Mouse (Mus musculus) embryonic facial prominence, embryonic 11.5 days (tissue): Measurements from ENCODE around the gene Me3. TPM values are rescaled to one million over a fixed set of nuclear protein-coding genes. Genes with fewer than 3 reads are reported as not detected.

Source experiments
- ATAC-seq: fragments of 200-750 bp; cut with Nextera tagmentation; replicated peaks from 2 replicates; pipeline ENCODE4 v1.8.0; 2017; ENCODE audit warnings: low read depth; ENCODE audit not compliant: insufficient number of reproducible peaks, low FRiP score, low TSS enrichment
- DNase-seq: peaks from one replicate; pipeline ENCODE4 v3.0.0-alpha.2; 2015; ENCODE audit warnings: low spot score
- H3K27ac ChIP-seq: fragments of 300-500 bp; sonication (generic); replicated peaks from 2 replicates; pipeline ENCODE4 v1.5.1; 2014; ENCODE audit warnings: mild to moderate bottlenecking, low read depth, low read length, control low read depth
- H3K27me3 ChIP-seq: fragments of 300-500 bp; sonication (generic); 2 replicates; pipeline ENCODE4 v1.6.1; 2014; ENCODE audit warnings: mild to moderate bottlenecking, low read length, moderate library complexity, mixed read lengths; ENCODE audit not compliant: control insufficient read depth, insufficient read depth
- H3K36me3 ChIP-seq: fragments of 300-500 bp; sonication (generic); replicated peaks from 2 replicates; pipeline ENCODE4 v1.6.1; 2014; ENCODE audit warnings: low read depth, mild to moderate bottlenecking, low read length, moderate library complexity, mixed read lengths; ENCODE audit not compliant: control insufficient read depth, insufficient read depth
- H3K4me1 ChIP-seq: fragments of 300-500 bp; sonication (generic); 2 replicates; pipeline ENCODE4 v1.6.1; 2014; ENCODE audit warnings: low read length, mixed read lengths; ENCODE audit not compliant: control insufficient read depth, insufficient read depth
- H3K4me2 ChIP-seq: fragments of 300-500 bp; sonication (generic); 2 replicates; pipeline ENCODE4 v1.6.1; 2014; ENCODE audit warnings: low read depth, mild to moderate bottlenecking, control low read depth, low read length, moderate library complexity
- H3K4me3 ChIP-seq: fragments of 300-500 bp; sonication (generic); 2 replicates; pipeline ENCODE4 v1.5.1; 2014; ENCODE audit warnings: low read depth, low read length, control low read depth
- H3K9ac ChIP-seq: fragments of 300-500 bp; sonication (generic); replicated peaks from 2 replicates; pipeline ENCODE4 v1.6.1; 2014; ENCODE audit warnings: mild to moderate bottlenecking, control low read depth, low read length
- H3K9me3 ChIP-seq: fragments of 300-500 bp; sonication (generic); replicated peaks from 2 replicates; pipeline ENCODE4 v1.6.1; 2016; ENCODE audit warnings: mild to moderate bottlenecking, low read length, inconsistent platforms, mixed read lengths; ENCODE audit not compliant: control insufficient read depth
- WGBS: fragments of 180-500 bp; shearing (Covaris S2); extraction: QIAGEN DNeasy Blood & Tissue Kit; methylation state at CpG from one replicate; pipeline ENCODE4 v1.1.7; 2014; 5-methylcytosine and 5-hydroxymethylcytosine counted together
- polyA plus RNA-seq: library from polyadenylated mRNA; unstranded; fragments of >200 nt; fragmentation: Nextera tagmentation; extraction: Ambion mirVana; gene quantifications from 2 replicates; pipeline ENCODE4 v1.2.1, GENCODE M21; 2014

The Me3 gene
- polyA plus RNA-seq, 1 experiment from 2014 or later = 0.77 TPM

DNA sequence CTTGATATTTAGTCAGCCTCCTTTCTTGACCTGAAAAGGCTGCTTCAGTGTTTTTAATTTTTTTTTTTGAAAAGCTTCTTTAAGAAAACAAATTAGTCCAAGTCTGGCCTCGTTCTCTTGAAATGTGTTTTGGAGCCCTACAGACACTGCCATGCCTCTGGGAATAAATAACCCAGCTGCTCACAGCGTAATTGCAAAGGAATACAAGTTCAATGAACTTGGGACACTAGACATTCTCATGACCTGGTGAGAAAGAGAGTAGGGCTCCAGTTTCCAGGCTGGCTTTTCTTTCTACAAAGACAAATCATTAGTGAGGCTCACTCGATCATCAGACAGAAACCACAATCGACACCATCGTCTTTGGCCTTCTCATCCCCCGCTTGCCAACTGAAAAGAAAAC, 37.3 kb downstream of the Me3 start:
- Histone ChIP-seq H3K4me2 (no peak overlapping the region), H3K27ac (no peak overlapping the region), H3K27me3 (no peaks in the 10 kb centered on the region), H3K4me1 (no peaks in the 10 kb centered on the region), H3K36me3 (no peaks in the 10 kb centered on the region), H3K9me3 (no peaks in the 10 kb centered on the region), H3K4me3 (no peak overlapping the region), H3K9ac (no peak overlapping the region)
- DNase-seq (no peak), ATAC-seq (no peak)
- 65% methylated on average over 6 of the region's 6 CpGs for WGBS

DNA sequence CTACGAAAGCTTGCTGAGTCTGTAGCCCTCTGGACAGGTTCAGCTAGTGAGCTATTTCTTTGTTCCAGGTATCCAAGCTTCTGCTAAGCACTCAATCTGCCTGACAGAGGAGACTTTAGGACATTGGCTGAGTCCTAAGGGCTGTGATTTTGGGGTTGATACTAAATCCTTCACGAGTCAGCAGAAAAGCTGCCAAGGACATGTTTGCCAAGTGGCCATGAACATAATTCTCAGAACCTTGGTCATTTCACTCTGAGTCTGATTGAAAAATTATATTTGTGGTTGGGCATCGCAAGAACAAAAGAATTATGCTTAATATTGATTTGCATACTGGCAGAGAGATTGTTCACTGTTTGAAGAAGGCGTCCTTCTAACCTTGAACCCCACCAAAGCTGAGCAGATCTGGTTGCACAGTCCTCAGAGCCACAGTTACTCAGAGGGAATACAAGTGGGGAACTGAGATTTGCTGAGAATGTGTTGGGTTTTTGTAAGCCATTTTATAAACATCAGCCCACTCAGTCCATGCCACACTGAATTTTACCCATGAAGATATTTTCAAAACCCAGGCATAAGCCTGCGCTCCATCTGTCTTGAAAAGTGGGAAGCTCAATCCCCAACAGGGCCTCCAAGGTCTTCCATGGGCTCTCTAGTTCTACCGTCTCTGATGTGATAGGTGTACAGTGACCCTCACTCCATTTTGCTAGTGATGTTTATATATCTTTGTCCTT, 39.1 kb downstream of the Me3 start:
- ATAC-seq (no peak), DNase-seq (no peak)
- no peak overlapping the region for H3K4me2 ChIP-seq
- no peaks in the 10 kb centered on the region for H3K27me3 ChIP-seq
- 90% methylated on average over 6 of the region's 6 CpGs for WGBS
- H3K9ac ChIP-seq = no peak overlapping the region
- H3K36me3 ChIP-seq = no peaks in the 10 kb centered on the region
- H3K4me3 ChIP-seq = no peak overlapping the region
- no peaks in the 10 kb centered on the region for H3K9me3 ChIP-seq
- H3K27ac ChIP-seq = no peak overlapping the region
- no peaks in the 10 kb centered on the region for H3K4me1 ChIP-seq

DNA sequence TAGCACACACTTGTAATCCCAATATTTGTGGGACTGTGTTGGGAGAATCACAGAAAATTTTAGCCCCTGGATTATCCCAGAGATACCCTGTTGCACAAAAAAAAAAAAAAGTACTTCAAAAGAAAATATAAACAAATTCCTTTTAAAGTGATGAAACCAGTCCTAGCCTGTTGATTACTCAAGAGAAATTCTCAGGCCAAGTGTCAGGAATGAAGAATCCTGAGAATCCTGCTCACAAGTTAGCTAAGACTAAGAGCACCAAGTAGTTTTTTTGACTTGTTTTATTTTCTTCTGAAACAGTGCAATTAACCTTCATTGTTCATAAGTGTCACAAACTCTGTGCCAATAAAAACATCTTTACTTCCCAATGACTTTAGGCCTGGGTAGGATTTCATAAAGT, 44.0 kb downstream of the Me3 start:
- Histone ChIP-seq H3K27ac (no peak overlapping the region), H3K9me3 (no peaks in the 10 kb centered on the region), H3K4me3 (no peak overlapping the region), H3K4me2 (no peak overlapping the region), H3K27me3 (no peaks in the 10 kb centered on the region), H3K4me1 (no peaks in the 10 kb centered on the region), H3K36me3 (no peaks in the 10 kb centered on the region), H3K9ac (no peak overlapping the region)
- ATAC-seq = no peak
- no peak for DNase-seq

GRCm38 (mm10) chr7:89677850-89678249, 45.7 kb downstream of the Me3 start:
- Histone ChIP-seq H3K9ac (no peak overlapping the region), H3K4me2 (no peak overlapping the region), H3K4me3 (no peak overlapping the region), H3K9me3 (no peaks in the 10 kb centered on the region), H3K36me3 (no peaks in the 10 kb centered on the region), H3K27ac (no peak overlapping the region), H3K27me3 (no peaks in the 10 kb centered on the region), H3K4me1 (no peaks in the 10 kb centered on the region)
- peak; percentile 64 for DNase-seq
- 22% methylated on average over 1 of the region's 1 CpGs for WGBS
- 0 out of 2 replicates have a peak, but pooled peaks have one; percentile 29 for ATAC-seq

- Histone ChIP-seq H3K27ac (0 out of 2 replicates have a peak overlapping the region, but pooled peaks have one; percentile 35), H3K4me2 (no peak overlapping the region), H3K4me1 (no peaks in the 10 kb centered on the region), H3K9me3 (no peaks in the 10 kb centered on the region), H3K9ac (no peak overlapping the region), H3K36me3 (no peaks in the 10 kb centered on the region), H3K27me3 (no peaks in the 10 kb centered on the region), H3K4me3 (no peak overlapping the region)
- 92% methylated on average over 5 of the region's 5 CpGs for WGBS
- ATAC-seq (0 out of 2 replicates have a peak, but pooled peaks have one; percentile 18), DNase-seq (no peak)
Measured at GRCm38 (mm10) chr7:89678719-89679118, 46.5 kb downstream of the Me3 start.

GRCm38 (mm10) chr7:89679139-89679538, 46.9 kb downstream of the Me3 start:
- Histone ChIP-seq H3K4me2 (no peak overlapping the region), H3K9me3 (no peaks in the 10 kb centered on the region), H3K4me1 (no peaks in the 10 kb centered on the region), H3K9ac (no peak overlapping the region), H3K27ac (no peak overlapping the region), H3K36me3 (no peaks in the 10 kb centered on the region), H3K4me3 (no peak overlapping the region), H3K27me3 (no peaks in the 10 kb centered on the region)
- WGBS = 81% methylated on average over 6 of the region's 6 CpGs
- DNase-seq (no peak), ATAC-seq (no peak)

- Histone ChIP-seq H3K27ac (no peak overlapping the region), H3K4me1 (no peaks in the 10 kb centered on the region), H3K9me3 (no peaks in the 10 kb centered on the region), H3K36me3 (no peaks in the 10 kb centered on the region), H3K9ac (no peak overlapping the region), H3K27me3 (no peaks in the 10 kb centered on the region), H3K4me2 (no peak overlapping the region), H3K4me3 (no peak overlapping the region)
- WGBS = 75% methylated on average over 2 of the region's 2 CpGs
- ATAC-seq = no peak
- no peak for DNase-seq
Measured at GRCm38 (mm10) chr7:89679621-89680140, 47.5 kb downstream of the Me3 start.

- Histone ChIP-seq H3K9ac (no peak overlapping the region), H3K4me1 (no peaks in the 10 kb centered on the region), H3K36me3 (no peaks in the 10 kb centered on the region), H3K9me3 (no peaks in the 10 kb centered on the region), H3K4me3 (no peak overlapping the region), H3K27ac (no peak overlapping the region), H3K27me3 (no peaks in the 10 kb centered on the region), H3K4me2 (no peak overlapping the region)
- 68% methylated on average over 3 of the region's 3 CpGs for WGBS
- ATAC-seq (no peak), DNase-seq (no peak)
Measured at GRCm38 (mm10) chr7:89680891-89681290, 48.7 kb downstream of the Me3 start.
